Mouse (Mus musculus) brain, embryonic 18.5 days (tissue): ENCODE results near the gene Adam11.

Source experiments
- DNase-seq: peaks from one replicate; pipeline ENCODE4 v3.0.0-alpha.2; 2012; ENCODE audit warnings: low read depth, low spot score

Gene Adam11

GRCm38 (mm10) chr11:102753591-102754324 is 7.5 kb upstream of the Adam11 start:
- DNase-seq = no peak

GRCm38 (mm10) chr11:102754416-102754815 is 6.8 kb upstream of the Adam11 start:
- DNase-seq = no peak

GRCm38 (mm10) chr11:102755391-102755790 is 5.8 kb upstream of the Adam11 start:
- no peak for DNase-seq

- no peak for DNase-seq
Observed at GRCm38 (mm10) chr11:102758977-102759376, 2.3 kb upstream of the Adam11 start.

- DNase-seq = no peak
Observed at GRCm38 (mm10) chr11:102760805-102761308, 382 bp upstream of the Adam11 start.

GRCm38 (mm10) chr11:102762248-102762647 is 1.0 kb downstream of the Adam11 start:
- DNase-seq = no peak

- no peak for DNase-seq
Observed at GRCm38 (mm10) chr11:102763009-102763767, 1.9 kb downstream of the Adam11 start.

- DNase-seq = no peak
Observed at GRCm38 (mm10) chr11:102765416-102765815, 4.2 kb downstream of the Adam11 start.

- no peak for DNase-seq
Observed at GRCm38 (mm10) chr11:102767055-102767670, 5.9 kb downstream of the Adam11 start.

- no peak for DNase-seq
Observed at GRCm38 (mm10) chr11:102769141-102769540, 7.9 kb downstream of the Adam11 start.

- DNase-seq = no peak
Observed at GRCm38 (mm10) chr11:102769993-102770661, 8.9 kb downstream of the Adam11 start.

- DNase-seq = no peak
Observed at GRCm38 (mm10) chr11:102770662-102771435, 9.6 kb downstream of the Adam11 start.

GRCm38 (mm10) chr11:102771916-102772714 is 10.9 kb downstream of the Adam11 start:
- DNase-seq = no peak

GRCm38 (mm10) chr11:102772771-102773700 is 11.8 kb downstream of the Adam11 start:
- no peak for DNase-seq

GRCm38 (mm10) chr11:102773713-102774611 is 12.7 kb downstream of the Adam11 start:
- peak; percentile 65 for DNase-seq

- DNase-seq = peak; percentile 88
Observed at GRCm38 (mm10) chr11:102774621-102775141, 13.4 kb downstream of the Adam11 start.

GRCm38 (mm10) chr11:102777598-102777997 is 16.4 kb downstream of the Adam11 start:
- no peak for DNase-seq

GRCm38 (mm10) chr11:102778165-102778564 is 16.9 kb downstream of the Adam11 start:
- DNase-seq = no peak
